Mouse (Mus musculus) ES-E14 (cell line): Measurements from ENCODE around the gene Inpp5e. TPM values are rescaled to one million over a fixed set of nuclear protein-coding genes. Genes with fewer than 3 reads are reported as not detected.
"Not testable (repeated sequence)": the region's sequence is repeated elsewhere in the genome, so short reads cannot be mapped to it uniquely, and the experiment has no call there.

Source experiments
- DNase-seq: peaks from one replicate; pipeline ENCODE4 v3.0.0-alpha.2; 2013; ENCODE audit warnings: low read depth, low spot score
- H3K27ac ChIP-seq: 2 replicates; pipeline ENCODE4 v1.5.1; 2012; ENCODE audit warnings: low read depth, mild to moderate bottlenecking, low read length, moderate library complexity, mixed read lengths; ENCODE audit not compliant: poor library complexity, insufficient read depth, severe bottlenecking
- H3K36me3 ChIP-seq: 2 replicates; pipeline ENCODE4 v1.6.1; 2012; ENCODE audit warnings: mild to moderate bottlenecking, low read length, moderate library complexity, mixed read lengths; ENCODE audit not compliant: control insufficient read depth, poor library complexity, insufficient read depth, severe bottlenecking
- H3K4me1 ChIP-seq, 2 experiments: fragments of 150-350 bp in 1 of 2; sonication (generic) in 1 of 2; 2 replicates each; pipeline ENCODE4 v1.6.1; 2012; ENCODE audit warnings: low read length in 2 of 2, mild to moderate bottlenecking in 1 of 2, mixed read lengths in 1 of 2; ENCODE audit not compliant: control insufficient read depth in 2 of 2, insufficient read depth in 2 of 2, poor library complexity in 1 of 2
- H3K4me3 ChIP-seq, 2 experiments: fragments of 150-350 bp in 1 of 2; sonication (generic) in 1 of 2; 2 replicates each; pipeline ENCODE4 v1.5.1; 2012; ENCODE audit warnings: low read length in 2 of 2, low read depth in 1 of 2, mild to moderate bottlenecking in 1 of 2, mixed read lengths in 1 of 2; ENCODE audit not compliant: insufficient read depth in 1 of 2, poor library complexity in 1 of 2, severe bottlenecking in 1 of 2
- H3K9ac ChIP-seq: 2 replicates; pipeline ENCODE4 v1.6.1; 2012; ENCODE audit warnings: low read depth, mild to moderate bottlenecking, low read length, mixed read lengths; ENCODE audit not compliant: poor library complexity, insufficient read depth, severe bottlenecking
- H3K9me3 ChIP-seq: fragments of 150-350 bp; sonication (generic); 2 replicates; pipeline ENCODE4 v1.6.1; 2012; ENCODE audit warnings: low read depth, mild to moderate bottlenecking, low read length; ENCODE audit not compliant: control insufficient read depth, insufficient read depth
- CHD2 ChIP-seq: IDR thresholded peaks from 2 replicates; pipeline ENCODE4 v1.6.1; 2014; ENCODE audit warnings: mild to moderate bottlenecking, low read depth, low read length, inconsistent platforms
- HCFC1 ChIP-seq: IDR thresholded peaks from 2 replicates; pipeline ENCODE4 v1.6.1; 2012; ENCODE audit warnings: low read length, inconsistent platforms, borderline replicate concordance; ENCODE audit not compliant: insufficient read depth
- MAFK ChIP-seq: IDR thresholded peaks from 2 replicates; pipeline ENCODE4 v1.6.1; 2014; ENCODE audit warnings: mild to moderate bottlenecking, low read depth, low read length, inconsistent platforms; ENCODE audit not compliant: insufficient read depth
- ZC3H11A ChIP-seq: IDR thresholded peaks from 2 replicates; pipeline ENCODE4 v1.6.1; 2012; ENCODE audit warnings: low read depth, mild to moderate bottlenecking, inconsistent platforms, low read length, borderline replicate concordance
- ZNF384 ChIP-seq: IDR thresholded peaks from 2 replicates; pipeline ENCODE4 v1.6.1; 2012; ENCODE audit warnings: low read depth, low read length, inconsistent platforms
- in situ Hi-C, 2 experiments: fragments of 600-800 bp; cut with MboI; formaldehyde crosslinking; loops; one replicate each; pipeline ENCODE4 v1.15.1; 2025; ENCODE audit warnings: low sequenced_read_pairs in 2 of 2, inconsistent platforms in 1 of 2; ENCODE audit not compliant: unreplicated experiment in 2 of 2
- total RNA-seq: library from RNA; depleted of rRNA; stranded (reverse); fragments of 300-350 nt; gene quantifications from 2 replicates; pipeline ENCODE4 v1.2.3, GENCODE M21; 2012

Gene Inpp5e
- total RNA-seq, 1 experiment, result 13.6 TPM

DNA sequence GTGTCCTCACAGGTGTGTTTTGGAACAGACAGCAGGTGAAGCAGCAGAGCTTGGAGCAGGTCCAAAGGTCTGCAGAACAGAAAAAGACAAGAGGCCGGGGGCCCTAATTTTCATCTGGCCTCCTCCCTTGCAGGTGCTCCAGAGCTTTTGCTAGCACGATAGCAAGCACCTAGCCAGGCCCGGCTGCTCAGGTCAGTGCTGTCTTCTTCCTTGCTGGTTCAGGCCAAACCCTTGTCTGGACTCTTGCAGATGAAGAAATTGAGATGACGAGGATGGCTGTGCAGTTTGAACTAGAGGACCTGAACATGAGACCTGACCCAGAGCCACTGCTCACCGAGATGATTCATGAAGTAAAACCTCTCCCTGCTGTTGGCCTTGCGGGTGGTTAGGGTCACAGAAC lies 17.4 kb downstream of the Inpp5e start:
- Histone ChIP-seq H3K9ac (no peak overlapping the region), H3K36me3 (peaks cover 58% of the 10 kb centered on the region), H3K27ac (no peak overlapping the region), H3K4me3 (no peak overlapping the region), H3K9me3 (no peaks in the 10 kb centered on the region), H3K4me1 (no peaks in the 10 kb centered on the region)
- no peak for DNase-seq
- in situ Hi-C loops, result no loop called here
- no peak for TF ChIP-seq ZC3H11A
- TF ChIP-seq HCFC1, result no peak
- no peak for TF ChIP-seq ZNF384
- no peak for TF ChIP-seq CHD2
- no peak for TF ChIP-seq MAFK

DNA sequence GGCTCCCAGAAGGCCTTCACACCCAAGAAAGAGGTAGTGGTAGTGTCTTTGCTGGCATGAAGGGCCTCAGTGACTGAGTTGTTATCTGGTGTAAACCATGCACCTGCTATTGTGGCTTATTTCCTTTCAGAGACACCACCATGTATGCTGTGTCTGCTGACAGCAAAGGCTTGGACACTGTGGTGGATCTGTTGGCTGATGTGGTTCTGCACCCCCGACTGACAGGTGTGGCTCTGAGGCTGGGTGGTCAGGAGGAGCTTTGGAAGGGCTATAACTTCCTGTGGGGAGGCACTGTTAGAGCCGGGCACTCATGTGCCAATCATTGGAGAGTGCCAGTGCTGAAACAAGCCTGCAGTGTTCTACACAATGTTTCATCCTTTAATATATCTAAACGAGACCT lies 18.0 kb downstream of the Inpp5e start:
- no peaks in the 10 kb centered on the region for H3K9me3 ChIP-seq
- TF ChIP-seq ZNF384 (no peak), HCFC1 (no peak), CHD2 (no peak), MAFK (no peak), ZC3H11A (no peak)
- in situ Hi-C loops, result no loop called here
- H3K4me3 ChIP-seq, result no peak overlapping the region
- no peaks in the 10 kb centered on the region for H3K4me1 ChIP-seq
- peaks cover 60% of the 10 kb centered on the region for H3K36me3 ChIP-seq
- H3K9ac ChIP-seq, result no peak overlapping the region
- DNase-seq, result no peak
- H3K27ac ChIP-seq, result no peak overlapping the region

DNA sequence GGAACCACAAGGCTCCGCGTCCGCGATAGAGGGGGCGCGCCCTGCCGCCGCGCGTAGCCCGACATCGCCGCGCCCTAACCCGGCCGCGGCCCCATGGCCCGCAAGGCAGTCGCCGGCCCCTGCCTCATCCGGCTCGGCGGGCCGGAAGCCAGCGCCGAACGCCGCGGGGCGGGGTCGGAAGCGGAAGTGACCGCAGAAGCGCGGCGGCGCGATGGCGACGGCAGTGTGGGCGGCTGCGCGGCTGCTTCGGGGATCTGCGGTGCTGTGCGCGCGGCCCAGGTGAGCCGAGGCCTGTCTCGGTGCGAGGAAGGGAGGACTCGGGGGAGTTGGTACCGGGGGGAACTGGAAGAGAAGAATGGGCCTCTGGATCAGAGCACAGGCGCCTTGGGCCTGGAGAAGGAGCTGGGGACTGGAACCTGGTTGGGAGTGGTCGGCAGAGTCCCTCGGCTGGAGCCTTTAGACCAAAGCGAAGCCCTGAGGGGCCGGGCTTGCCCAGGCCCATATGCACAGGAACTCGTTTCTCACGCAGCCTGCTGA lies 19.8 kb downstream of the Inpp5e start, which contains the start of the genes Entr1 and Pmpca:
Gene Entr1 (minus strand): TSS at position 163 of the 537 bp plus-strand sequence.
Gene Pmpca (plus strand): TSS at position 186 of the 537 bp plus-strand sequence.
- TF ChIP-seq ZNF384 (no peak), HCFC1 (peak; percentile 56)
- peak within 1 kb of the TSS; percentile 93 to 99 for H3K4me3 ChIP-seq
- DNase-seq, result peak; percentile 56
- H3K9me3 ChIP-seq, result no peaks in the 10 kb centered on the region
- in situ Hi-C loops, result no loop called here
- no peaks in the 10 kb centered on the region for H3K4me1 ChIP-seq
- peak within 1 kb of the TSS; percentile 94 for H3K9ac ChIP-seq
- peaks cover 59% of the 10 kb centered on the region for H3K36me3 ChIP-seq
- peak within 1 kb of the TSS; percentile 42; the same call in 1 of the 2 replicates for H3K27ac ChIP-seq

DNA sequence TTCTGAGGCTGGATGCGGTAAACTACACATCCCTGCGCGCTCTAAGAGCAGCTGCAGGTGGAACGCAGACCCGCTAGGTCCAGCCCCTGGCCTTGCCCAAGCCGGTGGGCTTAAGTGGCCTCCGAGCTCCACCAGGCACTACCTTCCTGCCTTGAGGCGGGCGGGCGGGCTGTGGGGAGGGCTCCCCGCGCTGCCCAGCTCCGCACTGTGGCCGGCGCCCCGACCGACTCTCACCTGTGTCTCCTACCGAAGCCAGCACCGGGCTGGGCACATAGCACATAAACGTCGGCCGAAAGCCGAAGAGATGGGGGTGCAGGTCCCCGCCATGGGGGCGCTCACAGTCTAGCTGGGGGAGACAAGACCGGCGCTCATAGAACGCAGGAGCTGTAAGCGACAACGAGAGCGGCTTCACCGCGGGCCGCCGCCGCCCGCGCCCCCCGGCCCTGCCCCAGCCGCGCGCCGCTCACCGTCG lies 20.3 kb downstream of the Inpp5e start:
- Histone ChIP-seq H3K4me3 (peak overlapping the region; percentile 93 to 99), H3K36me3 (peaks cover 60% of the 10 kb centered on the region), H3K27ac (no peak overlapping the region), H3K9ac (peak overlapping the region; percentile 94), H3K4me1 (no peaks in the 10 kb centered on the region), H3K9me3 (no peaks in the 10 kb centered on the region)
- no peak for DNase-seq
- in situ Hi-C loops, result no loop called here
- TF ChIP-seq MAFK, result no peak
- TF ChIP-seq HCFC1, result no peak
- no peak for TF ChIP-seq ZC3H11A
- no peak for TF ChIP-seq CHD2
- no peak for TF ChIP-seq ZNF384

DNA sequence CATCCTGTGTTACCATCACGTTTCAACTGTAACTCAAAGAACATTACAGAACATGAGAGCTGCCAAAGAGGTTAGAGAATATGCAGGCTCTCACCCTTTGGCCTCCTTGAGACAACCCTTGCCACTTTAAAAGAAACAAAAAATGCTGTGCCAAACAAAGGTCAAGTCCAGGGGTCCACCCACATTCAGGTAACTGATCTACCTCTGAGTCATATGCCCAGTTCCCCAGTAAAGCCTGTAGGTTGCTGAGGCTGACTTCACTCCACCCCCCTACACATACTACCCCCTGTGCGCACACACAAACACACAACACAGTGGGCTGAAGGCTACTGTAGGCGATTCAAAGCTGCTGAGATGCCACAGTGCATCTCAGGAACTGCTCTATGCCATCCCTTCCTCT lies 21.3 kb downstream of the Inpp5e start:
- H3K4me1 ChIP-seq, result no peaks in the 10 kb centered on the region
- in situ Hi-C loops, result no loop called here
- no peak overlapping the region for H3K4me3 ChIP-seq
- peaks cover 60% of the 10 kb centered on the region for H3K36me3 ChIP-seq
- no peaks in the 10 kb centered on the region for H3K9me3 ChIP-seq
- TF ChIP-seq ZC3H11A (no peak), ZNF384 (no peak), CHD2 (no peak), MAFK (no peak), HCFC1 (no peak)
- H3K9ac ChIP-seq, result no peak overlapping the region
- DNase-seq, result no peak
- H3K27ac ChIP-seq, result no peak overlapping the region

DNA sequence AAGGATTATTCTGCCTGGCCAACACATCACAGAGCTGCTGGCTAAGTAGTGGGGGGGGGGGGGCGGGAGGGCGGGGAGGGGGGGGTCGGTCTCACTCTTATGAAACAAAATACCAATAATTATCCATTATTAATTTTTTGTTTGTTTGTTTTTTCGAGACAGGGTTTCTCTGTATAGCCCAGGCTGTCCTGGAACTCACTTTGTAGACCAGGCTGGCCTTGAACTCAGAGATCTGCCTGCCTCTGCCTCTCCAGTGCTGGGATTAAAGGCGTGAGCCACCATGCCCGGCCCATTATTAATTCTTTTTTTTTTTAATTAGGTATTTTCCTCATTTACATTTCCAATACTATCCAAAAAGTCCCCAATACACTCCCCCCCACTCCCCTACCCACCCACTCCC lies 28.1 kb downstream of the Inpp5e start:
- DNase-seq, H3K9me3 ChIP-seq, H3K4me1 ChIP-seq, H3K27ac ChIP-seq, in situ Hi-C loops: not testable (repeated sequence)
- H3K9ac ChIP-seq, result peak overlapping the region; percentile 54; the same call in 1 of the 2 replicates
- peaks cover 52% of the 10 kb centered on the region for H3K36me3 ChIP-seq
- H3K4me3 ChIP-seq, result peak overlapping the region; percentile 93 to 94
